Mouse (Mus musculus): Measurements from ENCODE around the gene Pcnx. TPM values are rescaled to one million over a fixed set of nuclear protein-coding genes. Genes with fewer than 3 reads are reported as not detected.
A peak's percentile ranks its signal among the peaks of the same experiment; 100 is the strongest.

Pcnx gene
- polyA plus RNA-seq, 1 experiment from 2014 or later, result 11.4 TPM

GRCm38 (mm10) chr12:81880161-81880560, 20.3 kb downstream of the Pcnx start:
- Histone ChIP-seq H3K4me1 (ENCODE audit: control insufficient read depth, insufficient read depth, low read length) (peaks cover 5% of the 10 kb centered on the region), H3K9me3 (ENCODE audit: control insufficient read depth, low read length) (no peaks in the 10 kb centered on the region), H3K4me3 (ENCODE audit: low read depth, low read length) (no peak overlapping the region), H3K4me2 (no peak overlapping the region), H3K27me3 (ENCODE audit: control insufficient read depth, insufficient read depth, low read length) (no peaks in the 10 kb centered on the region), H3K36me3 (ENCODE audit: control insufficient read depth, insufficient read depth, low read length) (no peaks in the 10 kb centered on the region), H3K9ac (ENCODE audit: low read length) (no peak overlapping the region), H3K27ac (ENCODE audit: low read depth, low read length) (no peak overlapping the region)
- DNase-seq (ENCODE audit: low spot score, missing footprints) (peak; percentile 49), ATAC-seq (ENCODE audit: low FRiP score) (no peak)
- WGBS, result 100% methylated on average over 3 of the region's 3 CpGs

- H3K9ac ChIP-seq (ENCODE audit: low read length), result no peak overlapping the region
- H3K9me3 ChIP-seq (ENCODE audit: control insufficient read depth, low read length), result no peaks in the 10 kb centered on the region
- ATAC-seq (ENCODE audit: low FRiP score) (no peak), DNase-seq (ENCODE audit: low spot score, missing footprints) (no peak)
- peaks cover 5% of the 10 kb centered on the region for H3K4me1 ChIP-seq (ENCODE audit: control insufficient read depth, insufficient read depth, low read length)
- WGBS, result 68% methylated on average over 11 of the region's 11 CpGs
- H3K36me3 ChIP-seq (ENCODE audit: control insufficient read depth, insufficient read depth, low read length), result no peaks in the 10 kb centered on the region
- H3K27me3 ChIP-seq (ENCODE audit: control insufficient read depth, insufficient read depth, low read length), result no peaks in the 10 kb centered on the region
- H3K4me2 ChIP-seq, result no peak overlapping the region
- H3K4me3 ChIP-seq (ENCODE audit: low read depth, low read length), result no peak overlapping the region
- no peak overlapping the region for H3K27ac ChIP-seq (ENCODE audit: low read depth, low read length)
These were observed 23.7 kb downstream of the Pcnx start for GRCm38 (mm10) chr12:81883255-81884106.

GRCm38 (mm10) chr12:81884107-81884398, 24.2 kb downstream of the Pcnx start:
- Histone ChIP-seq H3K4me3 (ENCODE audit: low read depth, low read length) (no peak overlapping the region), H3K27ac (ENCODE audit: low read depth, low read length) (no peak overlapping the region), H3K36me3 (ENCODE audit: control insufficient read depth, insufficient read depth, low read length) (no peaks in the 10 kb centered on the region), H3K27me3 (ENCODE audit: control insufficient read depth, insufficient read depth, low read length) (no peaks in the 10 kb centered on the region), H3K9me3 (ENCODE audit: control insufficient read depth, low read length) (no peaks in the 10 kb centered on the region), H3K4me1 (ENCODE audit: control insufficient read depth, insufficient read depth, low read length) (peaks cover 5% of the 10 kb centered on the region), H3K4me2 (no peak overlapping the region), H3K9ac (ENCODE audit: low read length) (no peak overlapping the region)
- DNase-seq (ENCODE audit: low spot score, missing footprints), result no peak
- no peak for ATAC-seq (ENCODE audit: low FRiP score)
- WGBS, result 92% methylated on average over 3 of the region's 3 CpGs

- no peak for ATAC-seq (ENCODE audit: low FRiP score)
- DNase-seq (ENCODE audit: low spot score, missing footprints), result no peak
- Histone ChIP-seq H3K4me1 (ENCODE audit: control insufficient read depth, insufficient read depth, low read length) (peaks cover 5% of the 10 kb centered on the region), H3K9me3 (ENCODE audit: control insufficient read depth, low read length) (no peaks in the 10 kb centered on the region), H3K4me3 (ENCODE audit: low read depth, low read length) (no peak overlapping the region), H3K9ac (ENCODE audit: low read length) (no peak overlapping the region), H3K27me3 (ENCODE audit: control insufficient read depth, insufficient read depth, low read length) (no peaks in the 10 kb centered on the region), H3K36me3 (ENCODE audit: control insufficient read depth, insufficient read depth, low read length) (no peaks in the 10 kb centered on the region), H3K27ac (ENCODE audit: low read depth, low read length) (no peak overlapping the region), H3K4me2 (no peak overlapping the region)
- 86% methylated on average over 5 of the region's 5 CpGs for WGBS
These were observed 25.2 kb downstream of the Pcnx start for GRCm38 (mm10) chr12:81884983-81885382.

- no peak overlapping the region for H3K27ac ChIP-seq (ENCODE audit: low read depth, low read length)
- no peaks in the 10 kb centered on the region for H3K36me3 ChIP-seq (ENCODE audit: control insufficient read depth, insufficient read depth, low read length)
- 90% methylated on average over 4 of the region's 4 CpGs for WGBS
- H3K9ac ChIP-seq (ENCODE audit: low read length), result no peak overlapping the region
- H3K27me3 ChIP-seq (ENCODE audit: control insufficient read depth, insufficient read depth, low read length), result no peaks in the 10 kb centered on the region
- H3K4me1 ChIP-seq (ENCODE audit: control insufficient read depth, insufficient read depth, low read length), result peaks cover 5% of the 10 kb centered on the region
- ATAC-seq (ENCODE audit: low FRiP score) (no peak), DNase-seq (ENCODE audit: low spot score, missing footprints) (no peak)
- no peak overlapping the region for H3K4me3 ChIP-seq (ENCODE audit: low read depth, low read length)
- H3K9me3 ChIP-seq (ENCODE audit: control insufficient read depth, low read length), result no peaks in the 10 kb centered on the region
- no peak overlapping the region for H3K4me2 ChIP-seq
These were observed 26.2 kb downstream of the Pcnx start for GRCm38 (mm10) chr12:81885982-81886381.

GRCm38 (mm10) chr12:81888954-81889353, 29.1 kb downstream of the Pcnx start:
- no peak for DNase-seq (ENCODE audit: low spot score, missing footprints)
- Histone ChIP-seq H3K9ac (ENCODE audit: low read length) (no peak overlapping the region), H3K4me1 (ENCODE audit: control insufficient read depth, insufficient read depth, low read length) (no peaks in the 10 kb centered on the region), H3K9me3 (ENCODE audit: control insufficient read depth, low read length) (no peaks in the 10 kb centered on the region), H3K36me3 (ENCODE audit: control insufficient read depth, insufficient read depth, low read length) (no peaks in the 10 kb centered on the region), H3K4me3 (ENCODE audit: low read depth, low read length) (no peak overlapping the region), H3K4me2 (no peak overlapping the region), H3K27ac (ENCODE audit: low read depth, low read length) (no peak overlapping the region), H3K27me3 (ENCODE audit: control insufficient read depth, insufficient read depth, low read length) (no peaks in the 10 kb centered on the region)
- WGBS, result 93% methylated on average over 5 of the region's 5 CpGs
- no peak for ATAC-seq (ENCODE audit: low FRiP score)

GRCm38 (mm10) chr12:81891946-81892345, 32.1 kb downstream of the Pcnx start:
- Histone ChIP-seq H3K27me3 (ENCODE audit: control insufficient read depth, insufficient read depth, low read length) (no peaks in the 10 kb centered on the region), H3K36me3 (ENCODE audit: control insufficient read depth, insufficient read depth, low read length) (no peaks in the 10 kb centered on the region; the same call in 1 of the 2 replicates), H3K4me2 (no peak overlapping the region), H3K9me3 (ENCODE audit: control insufficient read depth, low read length) (no peaks in the 10 kb centered on the region), H3K4me1 (ENCODE audit: control insufficient read depth, insufficient read depth, low read length) (no peaks in the 10 kb centered on the region), H3K9ac (ENCODE audit: low read length) (no peak overlapping the region), H3K4me3 (ENCODE audit: low read depth, low read length) (no peak overlapping the region), H3K27ac (ENCODE audit: low read depth, low read length) (no peak overlapping the region)
- no peak for DNase-seq (ENCODE audit: low spot score, missing footprints)
- ATAC-seq (ENCODE audit: low FRiP score), result no peak
- WGBS, result 93% methylated on average over 1 of the region's 1 CpGs

- WGBS, result 90% methylated on average over 5 of the region's 5 CpGs
- no peak for ATAC-seq (ENCODE audit: low FRiP score)
These were observed 34.5 kb downstream of the Pcnx start for GRCm38 (mm10) chr12:81894311-81894710.

GRCm38 (mm10) chr12:81895986-81896385, 36.2 kb downstream of the Pcnx start:
- Histone ChIP-seq H3K4me2 (no peak overlapping the region), H3K4me3 (ENCODE audit: low read depth, low read length) (no peak overlapping the region), H3K9me3 (ENCODE audit: control insufficient read depth, low read length) (no peaks in the 10 kb centered on the region), H3K27me3 (ENCODE audit: control insufficient read depth, insufficient read depth, low read length) (no peaks in the 10 kb centered on the region), H3K27ac (ENCODE audit: low read depth, low read length) (no peak overlapping the region), H3K4me1 (ENCODE audit: control insufficient read depth, insufficient read depth, low read length) (no peaks in the 10 kb centered on the region), H3K36me3 (ENCODE audit: control insufficient read depth, insufficient read depth, low read length) (no peaks in the 10 kb centered on the region; the same call in 1 of the 2 replicates), H3K9ac (ENCODE audit: low read length) (no peak overlapping the region)
- ATAC-seq (ENCODE audit: low FRiP score) (no peak), DNase-seq (ENCODE audit: low spot score, missing footprints) (no peak)
- WGBS, result 93% methylated on average over 6 of the region's 6 CpGs

More at GRCm38 (mm10) chr12:81894311-81894710, 34.5 kb downstream of the Pcnx start:
- no peaks in the 10 kb centered on the region; the same call in 1 of the 2 replicates for H3K36me3 ChIP-seq (ENCODE audit: control insufficient read depth, insufficient read depth, low read length)
- H3K9me3 ChIP-seq (ENCODE audit: control insufficient read depth, low read length), result no peaks in the 10 kb centered on the region
- no peak overlapping the region for H3K27ac ChIP-seq (ENCODE audit: low read depth, low read length)
- no peaks in the 10 kb centered on the region for H3K4me1 ChIP-seq (ENCODE audit: control insufficient read depth, insufficient read depth, low read length)
- DNase-seq (ENCODE audit: low spot score, missing footprints), result no peak
- H3K27me3 ChIP-seq (ENCODE audit: control insufficient read depth, insufficient read depth, low read length), result no peaks in the 10 kb centered on the region
- H3K9ac ChIP-seq (ENCODE audit: low read length), result no peak overlapping the region
- H3K4me3 ChIP-seq (ENCODE audit: low read depth, low read length), result no peak overlapping the region
- H3K4me2 ChIP-seq, result no peak overlapping the region

Measured in midbrain, embryonic 11.5 days (tissue).